Mouse (Mus musculus): ENCODE results near the gene Tfg. TPM values are rescaled to one million over a fixed set of nuclear protein-coding genes. Genes with fewer than 3 reads are reported as not detected.

Tfg gene
- polyA plus RNA-seq, 1 experiment from 2014 or later: 150 TPM

GRCm38 (mm10) chr16:56681010-56681645 is 36.1 kb downstream of the Tfg start:
- DNase-seq (ENCODE audit: low spot score): no peak
- Histone ChIP-seq H3K4me3 (no peak overlapping the region), H3K27ac (no peak overlapping the region), H3K27me3 (ENCODE audit: low read depth, poor library complexity, severe bottlenecking) (no peaks in the 10 kb centered on the region), H3K36me3 (peaks cover 17% of the 10 kb centered on the region), H3K4me1 (no peaks in the 10 kb centered on the region), H3K9me3 (replicated peaks) (no peaks in the 10 kb centered on the region)
- WGBS: 90% methylated on average over 8 of the region's 8 CpGs

GRCm38 (mm10) chr16:56677146-56677545 is 40.1 kb downstream of the Tfg start:
- Histone ChIP-seq H3K9me3 (replicated peaks) (no peaks in the 10 kb centered on the region), H3K4me1 (no peaks in the 10 kb centered on the region), H3K27me3 (ENCODE audit: low read depth, poor library complexity, severe bottlenecking) (no peaks in the 10 kb centered on the region), H3K36me3 (no peaks in the 10 kb centered on the region), H3K27ac (no peak overlapping the region), H3K4me3 (no peak overlapping the region)
- DNase-seq (ENCODE audit: low spot score): no peak
- WGBS: 79% methylated on average over 4 of the region's 4 CpGs

- Histone ChIP-seq H3K4me1 (no peaks in the 10 kb centered on the region), H3K27me3 (ENCODE audit: low read depth, poor library complexity, severe bottlenecking) (no peaks in the 10 kb centered on the region), H3K36me3 (no peaks in the 10 kb centered on the region), H3K9me3 (replicated peaks) (no peaks in the 10 kb centered on the region), H3K27ac (no peak overlapping the region), H3K4me3 (no peak overlapping the region)
- WGBS: 86% methylated on average over 2 of the region's 2 CpGs
- DNase-seq (ENCODE audit: low spot score): no peak
Observed at GRCm38 (mm10) chr16:56673420-56673819, 43.8 kb downstream of the Tfg start.

GRCm38 (mm10) chr16:56670941-56671340 is 46.3 kb downstream of the Tfg start:
- H3K9me3 ChIP-seq (replicated peaks): no peaks in the 10 kb centered on the region
- H3K4me3 ChIP-seq: no peak overlapping the region
- H3K27me3 ChIP-seq (ENCODE audit: low read depth, poor library complexity, severe bottlenecking): no peaks in the 10 kb centered on the region
- no peak for DNase-seq (ENCODE audit: low spot score)
- no peaks in the 10 kb centered on the region for H3K36me3 ChIP-seq
- H3K4me1 ChIP-seq: no peaks in the 10 kb centered on the region
- no peak overlapping the region for H3K27ac ChIP-seq
- 91% methylated on average over 8 of the region's 8 CpGs for WGBS

- H3K4me1 ChIP-seq: no peaks in the 10 kb centered on the region
- no peak overlapping the region for H3K4me3 ChIP-seq
- 84% methylated on average over 5 of the region's 5 CpGs for WGBS
- H3K27me3 ChIP-seq (ENCODE audit: low read depth, poor library complexity, severe bottlenecking): no peaks in the 10 kb centered on the region
- no peaks in the 10 kb centered on the region for H3K36me3 ChIP-seq
- no peaks in the 10 kb centered on the region for H3K9me3 ChIP-seq (replicated peaks)
- no peak for DNase-seq (ENCODE audit: low spot score)
- H3K27ac ChIP-seq: no peak overlapping the region
Observed at GRCm38 (mm10) chr16:56669520-56669919, 47.7 kb downstream of the Tfg start.

GRCm38 (mm10) chr16:56658866-56659265 is 58.4 kb downstream of the Tfg start:
- no peak overlapping the region for H3K4me3 ChIP-seq
- no peaks in the 10 kb centered on the region for H3K27me3 ChIP-seq (ENCODE audit: low read depth, poor library complexity, severe bottlenecking)
- H3K27ac ChIP-seq: no peak overlapping the region
- H3K4me1 ChIP-seq: no peaks in the 10 kb centered on the region
- no peak for DNase-seq (ENCODE audit: low spot score)
- no peaks in the 10 kb centered on the region for H3K9me3 ChIP-seq (replicated peaks)
- no peaks in the 10 kb centered on the region for H3K36me3 ChIP-seq

- 86% methylated on average over 12 of the region's 12 CpGs for WGBS
- Histone ChIP-seq H3K9me3 (replicated peaks) (no peaks in the 10 kb centered on the region), H3K4me3 (no peak overlapping the region), H3K4me1 (no peaks in the 10 kb centered on the region), H3K27me3 (ENCODE audit: low read depth, poor library complexity, severe bottlenecking) (no peaks in the 10 kb centered on the region), H3K27ac (no peak overlapping the region), H3K36me3 (no peaks in the 10 kb centered on the region)
- no peak for DNase-seq (ENCODE audit: low spot score)
Observed at GRCm38 (mm10) chr16:56655193-56655910, 61.9 kb downstream of the Tfg start.

GRCm38 (mm10) chr16:56646382-56647172 is 70.7 kb downstream of the Tfg start:
- H3K27me3 ChIP-seq (ENCODE audit: low read depth, poor library complexity, severe bottlenecking): no peaks in the 10 kb centered on the region
- H3K27ac ChIP-seq: no peak overlapping the region
- H3K9me3 ChIP-seq (replicated peaks): no peaks in the 10 kb centered on the region
- no peaks in the 10 kb centered on the region for H3K4me1 ChIP-seq
- no peak overlapping the region for H3K4me3 ChIP-seq
- no peaks in the 10 kb centered on the region for H3K36me3 ChIP-seq
- WGBS: 69% methylated on average over 7 of the region's 7 CpGs
- no peak for DNase-seq (ENCODE audit: low spot score)

GRCm38 (mm10) chr16:56645251-56645650 is 72.0 kb downstream of the Tfg start:
- no peaks in the 10 kb centered on the region for H3K9me3 ChIP-seq (replicated peaks)
- no peak overlapping the region for H3K4me3 ChIP-seq
- no peak overlapping the region for H3K27ac ChIP-seq
- H3K36me3 ChIP-seq: no peaks in the 10 kb centered on the region
- no peak for DNase-seq (ENCODE audit: low spot score)
- H3K4me1 ChIP-seq: no peaks in the 10 kb centered on the region
- no peaks in the 10 kb centered on the region for H3K27me3 ChIP-seq (ENCODE audit: low read depth, poor library complexity, severe bottlenecking)
- WGBS: 61% methylated on average over 2 of the region's 2 CpGs

Other genes with a start within 250 kb of the Tfg start
- gene Abi3bp, start 239.6 kb downstream of the Tfg start, polyA plus RNA-seq (2016; fragmentation: Nextera tagmentation; extraction: Ambion mirVana): 0.13 and 0.35 TPM in 2 replicates
- not detected in 2 replicates for gene Adgrg7, start 78.4 kb upstream of the Tfg start, polyA plus RNA-seq (2016; fragmentation: Nextera tagmentation; extraction: Ambion mirVana)
- gene Tmem45a, start 168.7 kb upstream of the Tfg start, polyA plus RNA-seq (2016; fragmentation: Nextera tagmentation; extraction: Ambion mirVana): 7.4 and 9.0 TPM in 2 replicates
- not detected in 2 replicates for gene Lnp1, start 210.6 kb upstream of the Tfg start, polyA plus RNA-seq (2016; fragmentation: Nextera tagmentation; extraction: Ambion mirVana)